Mouse (Mus musculus) liver, embryonic 14.5 days (tissue): Measurements from ENCODE around the gene Atad1. TPM values are rescaled to one million over a fixed set of nuclear protein-coding genes. Genes with fewer than 3 reads are reported as not detected.
A peak's percentile ranks its signal among the peaks of the same experiment; 100 is the strongest.

ENCODE experiments used
- ATAC-seq: fragments of 200-750 bp; cut with Nextera tagmentation; 2 replicates; pipeline ENCODE4 v1.8.0; 2017; ENCODE audit warnings: moderate number of reproducible peaks, mild to moderate bottlenecking, moderate library complexity; ENCODE audit not compliant: insufficient read depth
- DNase-seq, 3 experiments: peaks; one replicate each; pipeline ENCODE4 v3.0.0-alpha.2; 2012 to 2013; ENCODE audit warnings: low read depth in 3 of 3, low spot score in 3 of 3
- H3K27ac ChIP-seq: fragments of 300-500 bp; sonication (generic); 2 replicates; pipeline ENCODE4 v1.5.1; 2014; ENCODE audit warnings: moderate library complexity, mild to moderate bottlenecking, control low read depth, inconsistent platforms
- H3K27me3 ChIP-seq: fragments of 300-500 bp; sonication (generic); 2 replicates; pipeline ENCODE4 v1.6.1; 2014; ENCODE audit warnings: mild to moderate bottlenecking, low read length, moderate library complexity; ENCODE audit not compliant: control insufficient read depth, insufficient read depth
- H3K36me3 ChIP-seq: fragments of 300-500 bp; sonication (generic); replicated peaks from 2 replicates; pipeline ENCODE4 v1.6.1; 2014; ENCODE audit warnings: low read depth; ENCODE audit not compliant: control insufficient read depth, insufficient read depth
- H3K4me1 ChIP-seq, 2 experiments: fragments of 200-500 bp in 1 of 2; fragments of 300-500 bp in 1 of 2; sonication (generic) in 1 of 2; replicated peaks; 2 replicates each; pipeline ENCODE4 v1.6.1; 2012 to 2014; ENCODE audit warnings: antibody characterized with exemption in 1 of 2, inconsistent platforms in 1 of 2, low read length in 1 of 2; ENCODE audit not compliant: control insufficient read depth in 2 of 2, insufficient read depth in 2 of 2
- H3K4me2 ChIP-seq: fragments of 300-500 bp; sonication (generic); 2 replicates; pipeline ENCODE4 v1.6.1; 2014; ENCODE audit warnings: low read depth, mild to moderate bottlenecking, control low read depth, moderate library complexity
- H3K4me3 ChIP-seq, 2 experiments: fragments of 200-500 bp in 1 of 2; fragments of 300-500 bp in 1 of 2; sonication (generic) in 1 of 2; 2 replicates each; pipeline ENCODE4 v1.5.1; 2012 to 2014; ENCODE audit warnings: low read depth in 2 of 2, low read length in 2 of 2, mild to moderate bottlenecking in 2 of 2, control low read depth in 1 of 2, inconsistent platforms in 1 of 2, moderate library complexity in 1 of 2; ENCODE audit not compliant: insufficient read depth in 1 of 2
- H3K9ac ChIP-seq: fragments of 300-500 bp; sonication (generic); replicated peaks from 2 replicates; pipeline ENCODE4 v1.6.1; 2014; ENCODE audit warnings: mild to moderate bottlenecking, control low read depth, moderate library complexity
- H3K9me3 ChIP-seq: fragments of 300-500 bp; sonication (generic); 2 replicates; pipeline ENCODE4 v1.6.1; 2016; ENCODE audit warnings: low read length, mixed read lengths; ENCODE audit not compliant: control insufficient read depth
- CTCF ChIP-seq: IDR thresholded peaks from 2 replicates; pipeline ENCODE4 v1.5.1; 2016; ENCODE audit warnings: antibody characterized with exemption, low read depth, control low read depth
- EP300 ChIP-seq: IDR thresholded peaks from 2 replicates; pipeline ENCODE4 v1.6.1; 2016; ENCODE audit warnings: antibody characterized with exemption, low read depth
- WGBS: fragments of 180-500 bp; shearing (Covaris S2); extraction: QIAGEN DNeasy Blood & Tissue Kit; methylation state at CpG from one replicate; pipeline ENCODE4 v1.1.7; 2014; ENCODE audit not compliant: insufficient replicate concordance; 5-methylcytosine and 5-hydroxymethylcytosine counted together
- polyA plus RNA-seq, 2 experiments: library from polyadenylated mRNA; depleted of rRNA in 1 of 2; stranded (reverse) in 1 of 2; unstranded in 1 of 2; fragments of >200 nt; fragmentation: Nextera tagmentation in 1 of 2; extraction: Ambion mirVana in 1 of 2; gene quantifications; 2 replicates each; pipeline versions ENCODE4 v1.2.1 to v1.2.3; 2012 to 2014

Gene Atad1
- polyA plus RNA-seq, 2 experiments = 9.9 to 20.9 TPM

DNA sequence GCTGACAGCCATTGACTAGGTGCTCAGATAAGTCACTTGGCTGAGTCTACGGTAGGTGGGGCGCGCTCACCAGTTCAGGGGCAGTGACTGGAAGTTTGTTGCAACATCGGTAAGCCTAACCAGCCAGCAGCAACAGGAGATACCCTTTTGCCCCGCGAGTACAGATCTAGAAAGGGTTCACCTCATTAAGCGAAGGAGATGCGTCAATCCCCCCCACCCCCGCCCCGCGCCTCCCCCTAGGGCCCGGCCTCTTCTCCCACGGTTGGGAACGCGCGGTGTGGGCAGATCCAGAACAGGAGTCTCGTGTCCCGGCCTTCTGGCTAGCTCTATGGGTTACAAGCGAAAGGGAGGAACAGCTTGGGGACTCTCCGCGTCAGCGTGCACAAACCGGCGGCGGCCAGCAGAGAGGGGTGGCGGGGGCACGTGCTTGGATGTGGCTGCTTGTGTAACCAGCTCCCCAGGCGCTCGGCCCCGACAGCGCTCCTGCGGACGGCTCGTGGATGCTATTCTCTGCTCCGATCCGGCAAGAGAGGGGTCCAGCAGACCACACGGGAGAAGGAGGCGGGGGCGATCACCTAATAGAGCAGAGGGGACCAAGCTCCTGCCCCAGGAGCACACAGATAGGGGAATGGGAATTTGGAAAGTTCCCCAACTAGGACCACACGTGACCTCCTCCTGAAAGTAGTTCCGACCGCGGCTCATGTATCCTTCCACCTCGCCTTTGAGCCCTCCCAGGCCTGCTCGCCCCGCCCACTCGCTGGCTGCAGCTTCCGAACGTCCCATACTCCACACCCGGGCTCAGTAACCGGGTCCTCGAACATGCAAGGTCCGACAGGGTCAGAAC is 16.4 kb upstream of the Atad1 start:
- Histone ChIP-seq H3K4me1 (peaks cover 8 to 15% of the 10 kb centered on the region in 2 experiments; a peak in 3 of 4 replicates), H3K27ac (peak overlapping the region; percentile 69), H3K9ac (peak overlapping the region; percentile 81), H3K4me2 (peak overlapping the region; percentile 100), H3K4me3 (peak overlapping the region; percentile 68 to 77), H3K36me3 (no peaks in the 10 kb centered on the region), H3K9me3 (no peaks in the 10 kb centered on the region), H3K27me3 (no peaks in the 10 kb centered on the region; the same call in 1 of the 2 replicates)
- WGBS = under 1% methylated on average over 53 of the region's 53 CpGs
- DNase-seq = peak; percentile 91 to 93 (median 93)
- TF ChIP-seq CTCF = peak; percentile 62
- no peak for TF ChIP-seq EP300
- ATAC-seq = peak; percentile 73

DNA sequence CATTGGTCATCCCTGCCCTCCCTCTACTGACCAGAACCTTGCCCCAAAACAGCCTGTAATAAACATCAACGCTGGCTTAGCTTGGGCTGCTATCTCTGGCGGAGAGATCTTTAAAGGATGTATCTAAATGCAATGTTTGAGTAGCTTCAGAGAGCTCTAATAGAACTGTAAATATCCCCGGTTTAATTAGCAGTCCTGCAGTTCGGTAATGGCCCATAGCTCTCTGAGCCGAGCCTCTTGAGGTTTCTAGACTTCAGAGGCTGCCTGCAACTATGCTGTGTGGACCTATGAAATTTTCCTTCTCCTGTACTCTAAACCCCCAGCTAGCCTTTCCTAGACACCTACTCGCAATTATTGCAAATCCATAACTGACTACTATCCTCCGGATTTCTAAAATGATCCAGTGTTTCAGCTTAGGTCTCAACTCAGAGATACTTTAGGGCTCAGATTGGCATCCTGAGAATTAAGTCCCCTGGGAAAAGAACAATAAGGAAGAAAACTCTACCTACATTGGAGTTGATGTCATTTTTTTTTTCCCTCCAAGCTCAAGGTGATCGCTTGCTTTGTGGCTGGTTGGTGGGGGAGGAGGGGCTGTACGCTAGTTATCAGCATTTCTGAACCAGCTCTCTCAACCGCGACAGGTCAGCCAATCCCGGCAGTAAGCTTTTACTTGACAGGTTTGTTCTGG is 15.7 kb upstream of the Atad1 start:
- DNase-seq = no peak
- Histone ChIP-seq H3K27ac (no peak overlapping the region; the same call in 1 of the 2 replicates), H3K9ac (peak overlapping the region; percentile 81), H3K27me3 (no peaks in the 10 kb centered on the region; the same call in 1 of the 2 replicates), H3K36me3 (no peaks in the 10 kb centered on the region), H3K9me3 (no peaks in the 10 kb centered on the region), H3K4me2 (peak overlapping the region; percentile 100), H3K4me1 (peaks cover 8 to 15% of the 10 kb centered on the region in 2 experiments; a peak in 3 of 4 replicates), H3K4me3 (peak overlapping the region; percentile 68 to 77)
- 12% methylated on average over 12 of the region's 12 CpGs for WGBS
- ATAC-seq = no peak
- no peak for TF ChIP-seq CTCF

DNA sequence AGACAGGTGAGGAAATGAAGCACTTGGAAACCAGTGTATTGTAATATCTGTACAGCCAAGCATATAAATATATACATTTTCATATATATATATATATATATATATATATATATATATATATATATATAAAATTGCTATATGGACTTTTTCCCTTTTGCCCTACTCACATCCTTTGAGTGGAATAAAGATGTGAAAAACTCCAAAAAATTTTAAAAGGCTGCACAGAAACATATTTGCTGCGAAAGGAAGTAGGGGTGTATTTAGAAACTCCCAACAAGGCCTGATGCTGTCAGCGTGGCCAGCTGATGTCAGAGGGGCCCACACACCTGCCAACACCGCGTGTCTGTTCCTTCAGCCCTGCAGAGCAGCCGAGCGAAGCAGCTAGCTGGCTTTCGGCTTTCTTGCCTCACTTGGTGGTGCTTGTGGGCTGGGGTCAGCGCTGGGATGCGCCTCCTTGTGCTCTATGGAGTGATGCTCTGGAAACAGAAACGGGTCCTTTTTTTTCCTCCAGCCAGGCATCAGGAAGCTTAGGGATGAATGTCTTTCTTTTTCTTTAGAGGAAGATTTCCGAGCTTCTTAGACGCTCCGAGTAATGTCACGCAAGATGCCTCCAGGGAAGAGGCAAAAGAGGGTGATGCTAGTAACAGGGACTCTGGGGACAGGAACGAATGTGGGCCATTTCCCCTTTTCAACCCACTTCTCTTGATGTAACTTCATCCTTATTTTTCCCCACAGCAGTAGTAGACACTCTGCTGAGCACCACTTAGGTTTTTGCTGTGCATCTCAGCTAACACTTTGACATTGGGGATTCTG is 14.8 kb upstream of the Atad1 start:
- H3K27ac ChIP-seq = no peak overlapping the region
- DNase-seq (no peak), ATAC-seq (no peak)
- H3K4me2 ChIP-seq = peak overlapping the region; percentile 100; the same call in 1 of the 2 replicates
- H3K4me3 ChIP-seq = no peak overlapping the region
- WGBS = 39% methylated on average over 15 of the region's 15 CpGs
- TF ChIP-seq EP300 (no peak), CTCF (no peak)
- no peaks in the 10 kb centered on the region for H3K9me3 ChIP-seq
- peaks cover 5 to 11% of the 10 kb centered on the region in 2 experiments; a peak in 3 of 4 replicates for H3K4me1 ChIP-seq
- H3K36me3 ChIP-seq = no peaks in the 10 kb centered on the region
- H3K27me3 ChIP-seq = no peaks in the 10 kb centered on the region; the same call in 1 of the 2 replicates
- H3K9ac ChIP-seq = no peak overlapping the region

DNA sequence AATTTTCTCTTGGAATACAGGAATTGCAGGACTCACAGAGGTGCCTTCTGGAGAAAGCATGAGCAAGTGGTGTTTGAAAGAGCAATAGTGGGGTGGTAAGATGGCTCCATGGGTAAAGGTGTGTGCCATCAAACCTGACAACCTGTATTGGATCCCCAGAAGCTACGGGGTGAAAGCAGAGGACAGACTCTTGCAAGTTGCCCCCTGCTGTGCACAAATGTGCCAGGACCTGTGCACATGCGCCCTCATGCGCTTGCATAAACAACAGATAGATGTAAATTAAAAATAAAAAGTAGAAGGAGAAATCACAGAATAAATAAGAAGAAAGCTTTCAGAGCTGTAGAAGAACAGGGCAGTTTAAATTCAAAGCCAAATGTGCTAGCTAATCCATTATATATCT is 13.8 kb upstream of the Atad1 start:
- Histone ChIP-seq H3K27ac (no peak overlapping the region), H3K4me3 (no peak overlapping the region), H3K36me3 (no peaks in the 10 kb centered on the region), H3K4me1 (peaks cover 0 to 5% of the 10 kb centered on the region in 2 experiments; a peak in 2 of 4 replicates), H3K4me2 (no peak overlapping the region), H3K27me3 (no peaks in the 10 kb centered on the region; the same call in 1 of the 2 replicates), H3K9me3 (no peaks in the 10 kb centered on the region), H3K9ac (no peak overlapping the region)
- ATAC-seq (no peak), DNase-seq (no peak)
- TF ChIP-seq CTCF (no peak), EP300 (no peak)
- 72% methylated on average over 3 of the region's 3 CpGs for WGBS
